ENCODE assay signal across 1 mouse cellular context in genomic region chr2:127832103-127832832, GRCm38 (mm10).
TF ChIP-seq lines count a peak whose summit lies in the region.

No protein-coding gene starts in this region.

TF ChIP-seq in MEL, 35 proteins besides CTCF, POLR2A, EP300 and RAD21 (continued from another document):
- TF ChIP-seq ETS1 (IDR thresholded peaks at IDR 0.05; ENCODE audit: low read depth, low read length) (0 out of 2 replicates have a peak, but pooled peaks have one; percentile 11), MAX (IDR thresholded peaks at IDR 0.05; ENCODE audit: low read length) (peak; percentile 58; the same call in 1 of the 2 replicates), USF2 (IDR thresholded peaks at IDR 0.05; ENCODE audit: borderline replicate concordance in 1 of 2, insufficient read depth in 1 of 2, low read depth in 1 of 2, low read length in 2 of 2) (no peak), UBTF (IDR thresholded peaks at IDR 0.05; ENCODE audit: borderline replicate concordance, insufficient read depth, low read depth, low read length) (no peak), HCFC1 (IDR thresholded peaks at IDR 0.05; ENCODE audit: low read depth, low read length) (no peak), MAFK (IDR thresholded peaks at IDR 0.05; ENCODE audit: borderline replicate concordance, low read depth, low read length) (no peak), ZC3H11A (IDR thresholded peaks at IDR 0.05; ENCODE audit: low read depth, low read length) (no peak), GABPA (IDR thresholded peaks at IDR 0.05; ENCODE audit: low read depth, low read length) (no peak), MAZ (IDR thresholded peaks at IDR 0.05; ENCODE audit: low read depth, low read length) (no peak), RCOR1 (IDR thresholded peaks at IDR 0.05; ENCODE audit: low read depth, low read length) (no peak), SMC3 (IDR thresholded peaks at IDR 0.05; ENCODE audit: low read depth, low read length) (no peak), POLR2AphosphoS2 (IDR thresholded peaks at IDR 0.05; ENCODE audit: low read length) (no peak), GATA1 (IDR thresholded peaks at IDR 0.05; ENCODE audit: low read depth, low read length) (no peak), POLR2AphosphoS5 (IDR thresholded peaks at IDR 0.05; ENCODE audit: borderline replicate concordance, low read depth, low read length) (no peak), MYB (IDR thresholded peaks at IDR 0.05; ENCODE audit: low read depth, low read length) (no peak), BHLHE40 (IDR thresholded peaks at IDR 0.05; ENCODE audit: borderline replicate concordance, low read depth, low read length) (no peak), E2F4 (IDR thresholded peaks at IDR 0.05; ENCODE audit: borderline replicate concordance, low read depth, low read length) (no peak), USF1 (IDR thresholded peaks at IDR 0.05; ENCODE audit: low read depth, low read length) (peak; percentile 26), TCF12 (IDR thresholded peaks at IDR 0.05; ENCODE audit: low read depth, low read length) (no peak), ZKSCAN1 (IDR thresholded peaks at IDR 0.05; ENCODE audit: low read depth, low read length) (no peak), MXI1 (IDR thresholded peaks at IDR 0.05; ENCODE audit: low read depth, low read length) (peak; percentile 41; the same call in 1 of the 2 replicates), TAL1 (IDR thresholded peaks at IDR 0.05; ENCODE audit: low read length) (no peak), ZMIZ1 (IDR thresholded peaks at IDR 0.05; ENCODE audit: low read depth, low read length) (no peak), ELF1 (IDR thresholded peaks at IDR 0.05; ENCODE audit: low read depth, low read length) (0 out of 2 replicates have a peak, but pooled peaks have one; percentile 42), TBP (IDR thresholded peaks at IDR 0.05; ENCODE audit: low read depth, low read length) (no peak), NRF1 (IDR thresholded peaks at IDR 0.05; ENCODE audit: insufficient read depth, low read depth, low read length, poor library complexity, severe bottlenecking) (no peak), CHD2 (IDR thresholded peaks at IDR 0.05; ENCODE audit: low read length) (no peak), ZNF384 (IDR thresholded peaks at IDR 0.05; ENCODE audit: low read depth, low read length) (no peak), KAT2A (conservative IDR thresholded peaks at IDR 0.05; ENCODE audit: low read depth, low read length) (no peak), JUND (IDR thresholded peaks at IDR 0.05; ENCODE audit: low read depth, low read length) (no peak), MYC (IDR thresholded peaks at IDR 0.05; ENCODE audit: low read depth, low read length) (0 out of 2 replicates have a peak, but pooled peaks have one; percentile 50)
